Mouse (Mus musculus) layer of hippocampus, adult 8-10 months (tissue): Measurements from ENCODE around the gene Tdrd6. TPM values are rescaled to one million over a fixed set of nuclear protein-coding genes. Genes with fewer than 3 reads are reported as not detected.

Source experiments
- total RNA-seq, 4 experiments: library from RNA; stranded (reverse); gene quantifications; 2 replicates each; pipeline ENCODE4 v1.2.4; 2022

The Tdrd6 gene
- total RNA-seq, 4 experiments from 2014 or later = 0.29 to 0.92 (median 0.41) TPM

Other genes with a start within 250 kb of the Tdrd6 start
- gene Mep1a, start 127.5 kb downstream of the Tdrd6 start, total RNA-seq = not detected
- gene Ankrd66, start 86.7 kb downstream of the Tdrd6 start, total RNA-seq = under 1 TPM in 3 of 4 experiments, not detected in 1; 0.37 to 0.85 (median 0.84) TPM
- 100 to 1,000 TPM; 106 to 115 (median 112) TPM for gene Pla2g7, start 62.2 kb downstream of the Tdrd6 start, total RNA-seq
- 10 to 100 TPM; 33.2 to 50.6 (median 39.7) TPM for gene Slc25a27, start 36.9 kb upstream of the Tdrd6 start, total RNA-seq
- 1 to 10 TPM in 2 of 4 experiments, under 1 TPM in 2; 0.61 to 1.5 (median 1.1) TPM for gene Cyp39a1, start 37.1 kb upstream of the Tdrd6 start, total RNA-seq
- 100 to 1,000 TPM in 2 of 4 experiments, 10 to 100 TPM in 2; 96.1 to 102 (median 98.4) TPM for gene Rcan2, start 171.1 kb upstream of the Tdrd6 start, total RNA-seq